Mouse (Mus musculus) neural tube, embryonic 11.5 days (tissue): ENCODE results near the gene Lrrc49. TPM values are rescaled to one million over a fixed set of nuclear protein-coding genes. Genes with fewer than 3 reads are reported as not detected.

Experiments used
- ATAC-seq: fragments of 200-750 bp; cut with Nextera tagmentation; 2 replicates; pipeline ENCODE4 v1.8.0; 2017; ENCODE audit warnings: moderate number of reproducible peaks, mild to moderate bottlenecking, moderate TSS enrichment, moderate library complexity; ENCODE audit not compliant: insufficient read depth, low FRiP score, low TSS enrichment
- DNase-seq: peaks from one replicate; pipeline ENCODE4 v3.0.0-alpha.2; 2015; ENCODE audit warnings: low spot score
- H3K27ac ChIP-seq: fragments of 300-500 bp; sonication (generic); 2 replicates; pipeline ENCODE4 v1.5.1; 2014; ENCODE audit warnings: low read depth, mild to moderate bottlenecking, low read length
- H3K27me3 ChIP-seq: fragments of 300-500 bp; sonication (generic); 2 replicates; pipeline ENCODE4 v1.6.1; 2014; ENCODE audit warnings: mild to moderate bottlenecking, low read length, mixed read lengths; ENCODE audit not compliant: control insufficient read depth, insufficient read depth
- H3K36me3 ChIP-seq: fragments of 300-500 bp; sonication (generic); 2 replicates; pipeline ENCODE4 v1.6.1; 2014; ENCODE audit warnings: mild to moderate bottlenecking, low read length, moderate library complexity, mixed read lengths; ENCODE audit not compliant: control insufficient read depth, insufficient read depth
- H3K4me1 ChIP-seq: fragments of 300-500 bp; sonication (generic); 2 replicates; pipeline ENCODE4 v1.6.1; 2014; ENCODE audit warnings: low read length, mixed read lengths; ENCODE audit not compliant: control insufficient read depth, insufficient read depth
- H3K4me2 ChIP-seq: fragments of 300-500 bp; sonication (generic); 2 replicates; pipeline ENCODE4 v1.6.1; 2014; ENCODE audit warnings: low read depth, mild to moderate bottlenecking, moderate library complexity
- H3K4me3 ChIP-seq: fragments of 300-500 bp; sonication (generic); 2 replicates; pipeline ENCODE4 v1.5.1; 2014; ENCODE audit warnings: low read depth, low read length
- H3K9ac ChIP-seq: fragments of 300-500 bp; sonication (generic); 2 replicates; pipeline ENCODE4 v1.6.1; 2014; ENCODE audit warnings: mild to moderate bottlenecking, low read length
- H3K9me3 ChIP-seq: fragments of 300-500 bp; sonication (generic); 2 replicates; pipeline ENCODE4 v1.6.1; 2016; ENCODE audit warnings: low read length; ENCODE audit not compliant: control insufficient read depth
- WGBS: fragments of 180-500 bp; shearing (Covaris S2); extraction: QIAGEN DNeasy Blood & Tissue Kit; methylation state at CpG from one replicate; pipeline ENCODE4 v1.1.7; 2014; 5-methylcytosine and 5-hydroxymethylcytosine counted together
- polyA plus RNA-seq: library from polyadenylated mRNA; unstranded; fragments of >200 nt; fragmentation: Nextera tagmentation; extraction: Ambion mirVana; gene quantifications from 2 replicates; pipeline ENCODE4 v1.2.1, GENCODE M21; 2014

The Lrrc49 gene
- polyA plus RNA-seq, 1 experiment from 2014 or later, result 47.9 TPM

DNA sequence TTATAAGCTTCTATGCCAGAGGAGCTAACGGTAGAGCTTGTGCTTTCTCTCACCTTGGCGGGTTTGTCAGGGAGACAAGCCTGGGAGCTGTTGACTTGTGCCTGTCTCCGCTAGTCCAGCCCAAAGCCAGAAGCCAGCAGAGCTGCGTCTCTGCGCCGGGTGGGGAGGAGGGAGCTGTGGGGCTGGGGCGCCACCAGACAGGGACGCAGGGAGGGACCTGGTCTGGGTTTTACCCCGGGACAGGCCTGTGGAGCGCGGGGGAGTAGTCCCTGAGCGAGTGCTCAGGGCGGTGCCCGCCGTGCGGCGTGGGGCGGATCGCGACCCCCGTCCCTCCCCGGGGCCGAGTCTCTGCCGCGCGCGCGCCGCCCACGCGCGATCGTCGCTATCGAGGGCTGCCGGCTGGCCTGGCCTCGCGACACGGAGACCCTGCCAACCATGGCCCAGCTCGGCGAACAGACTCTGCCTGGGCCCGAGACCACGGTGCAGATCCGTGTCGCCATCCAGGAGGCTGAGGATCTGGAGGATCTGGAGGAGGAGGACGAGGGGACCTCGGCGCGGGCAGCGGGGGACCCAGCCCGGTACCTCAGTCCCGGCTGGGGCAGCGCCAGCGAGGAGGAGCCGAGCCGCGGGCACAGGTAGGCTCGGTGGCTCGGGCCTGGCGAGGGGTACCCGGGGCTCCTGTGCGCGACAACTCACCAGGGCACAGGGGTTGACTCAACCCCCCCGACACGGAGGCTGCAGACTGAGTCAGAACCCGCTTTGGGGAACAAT lies 25.0 kb upstream of the Lrrc49 start, which contains the start of gene Larp6:
Gene Larp6, plus strand, starts transcription at position 219 of the 771 bp plus-strand sequence.
- H3K36me3 ChIP-seq, result no peaks in the 10 kb centered on the region
- peak within 1 kb of the TSS; percentile 100 for H3K4me2 ChIP-seq
- peak; percentile 49 for DNase-seq
- 0 out of 2 replicates have a peak, but pooled peaks cover 3% of the 10 kb centered on the region for H3K4me1 ChIP-seq
- peaks cover 4% of the 10 kb centered on the region; the same call in 1 of the 2 replicates for H3K27me3 ChIP-seq
- H3K27ac ChIP-seq, result no peak within 1 kb of the TSS
- no peak for ATAC-seq
- 2% methylated on average over 52 of the region's 66 CpGs for WGBS
- no peaks in the 10 kb centered on the region for H3K9me3 ChIP-seq
- H3K9ac ChIP-seq, result peak within 1 kb of the TSS; percentile 76
- peak within 1 kb of the TSS; percentile 63 for H3K4me3 ChIP-seq

DNA sequence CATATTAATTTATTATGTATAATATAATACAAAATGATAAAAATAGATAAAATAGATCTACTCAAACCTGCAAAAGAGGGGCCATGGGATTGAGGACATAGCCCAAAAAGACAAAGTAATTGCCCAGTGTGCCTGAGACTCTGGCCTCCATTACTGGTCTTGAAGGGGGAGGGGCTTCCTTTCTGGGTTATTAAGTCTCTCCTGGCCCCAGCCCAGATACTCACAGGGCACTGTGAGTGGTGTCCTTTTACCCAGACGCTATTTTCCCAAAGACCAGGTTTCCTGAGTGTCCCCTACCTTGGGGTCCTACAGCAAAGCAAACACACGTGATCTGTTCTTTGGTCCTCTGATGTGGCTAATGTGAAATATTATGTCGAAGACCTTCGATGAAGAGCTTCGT lies 24.1 kb upstream of the Lrrc49 start:
- ATAC-seq, result no peak
- H3K9ac ChIP-seq, result no peak overlapping the region
- 84% methylated on average over 5 of the region's 5 CpGs for WGBS

DNA sequence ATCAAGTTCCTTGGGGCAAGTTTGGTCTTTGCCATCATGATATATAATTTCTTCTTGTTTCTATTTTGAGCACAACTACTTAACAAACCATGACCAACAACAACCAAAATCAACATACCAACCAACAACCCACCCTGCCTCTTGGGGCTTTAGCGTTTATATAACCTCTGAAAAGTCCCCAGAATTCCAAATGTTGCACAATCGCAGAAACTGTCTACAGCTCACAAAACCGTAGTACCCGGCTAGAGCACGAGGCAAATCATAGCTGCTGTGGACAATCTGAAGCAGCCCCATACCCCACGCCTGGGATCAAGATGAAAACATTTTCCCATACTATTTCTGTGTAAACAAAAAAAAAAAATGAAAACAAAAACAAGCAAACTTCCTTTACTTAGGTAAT lies 21.8 kb upstream of the Lrrc49 start:
- no peak overlapping the region for H3K4me3 ChIP-seq
- no peak for DNase-seq
- H3K36me3 ChIP-seq, result no peaks in the 10 kb centered on the region
- H3K27ac ChIP-seq, result no peak overlapping the region
- H3K9ac ChIP-seq, result no peak overlapping the region
- no peak overlapping the region for H3K4me2 ChIP-seq
- ATAC-seq, result no peak
- 0 out of 2 replicates have a peak, but pooled peaks cover 3% of the 10 kb centered on the region for H3K4me1 ChIP-seq
- peaks cover 4% of the 10 kb centered on the region; the same call in 1 of the 2 replicates for H3K27me3 ChIP-seq
- no peaks in the 10 kb centered on the region for H3K9me3 ChIP-seq
- 88% methylated on average over 6 of the region's 6 CpGs for WGBS

More for the DNA sequence above, 24.1 kb upstream of the Lrrc49 start:
- H3K27ac ChIP-seq, result no peak overlapping the region
- H3K36me3 ChIP-seq, result no peaks in the 10 kb centered on the region
- H3K9me3 ChIP-seq, result no peaks in the 10 kb centered on the region
- H3K27me3 ChIP-seq, result peaks cover 4% of the 10 kb centered on the region; the same call in 1 of the 2 replicates
- no peak overlapping the region for H3K4me2 ChIP-seq
- 0 out of 2 replicates have a peak, but pooled peaks cover 3% of the 10 kb centered on the region for H3K4me1 ChIP-seq
- no peak overlapping the region for H3K4me3 ChIP-seq
- no peak for DNase-seq

DNA sequence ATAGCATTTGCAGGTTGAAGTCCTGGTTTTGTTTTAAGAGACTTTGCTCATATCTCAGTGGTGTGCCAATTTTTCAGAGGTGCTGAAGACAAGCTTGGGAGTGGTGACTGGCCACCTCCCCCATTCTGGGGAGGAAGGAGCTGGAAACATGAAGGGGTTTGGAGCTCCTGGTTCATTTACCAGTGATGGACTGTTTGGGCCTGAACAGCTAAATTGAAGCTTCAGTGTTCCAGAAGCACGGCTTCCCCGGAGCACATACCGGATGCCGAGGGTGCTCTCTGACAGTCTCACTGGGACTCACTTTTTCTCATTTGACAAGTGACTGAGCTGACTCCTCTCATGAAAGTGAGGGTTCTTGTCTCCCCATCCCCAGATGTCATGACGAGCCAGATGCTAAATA lies 20.6 kb upstream of the Lrrc49 start:
- Histone ChIP-seq H3K9ac (no peak overlapping the region), H3K4me1 (0 out of 2 replicates have a peak, but pooled peaks cover 3% of the 10 kb centered on the region), H3K4me3 (no peak overlapping the region), H3K36me3 (no peaks in the 10 kb centered on the region), H3K27ac (no peak overlapping the region), H3K9me3 (no peaks in the 10 kb centered on the region), H3K4me2 (no peak overlapping the region), H3K27me3 (peaks cover 1% of the 10 kb centered on the region; the same call in 1 of the 2 replicates)
- ATAC-seq (no peak), DNase-seq (no peak)
- 88% methylated on average over 5 of the region's 5 CpGs for WGBS

DNA sequence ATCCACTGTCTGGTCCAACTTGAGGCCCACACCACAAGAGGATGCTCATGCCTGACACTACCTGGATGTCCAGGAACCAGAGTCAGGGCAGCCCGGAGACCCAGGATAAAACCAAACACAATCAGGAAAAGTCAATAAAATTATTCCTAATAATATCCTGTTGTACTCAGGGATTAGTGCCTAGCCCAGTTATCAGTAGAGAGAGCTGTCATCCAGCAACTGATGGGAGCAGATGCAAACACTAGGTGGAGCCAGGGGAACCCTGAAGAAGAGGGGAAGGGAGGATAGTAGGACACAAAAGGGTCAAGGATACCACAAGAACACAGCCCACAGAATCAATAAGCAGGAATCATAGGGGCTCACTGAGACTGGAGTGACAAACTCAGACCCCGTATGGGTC lies 19.6 kb upstream of the Lrrc49 start:
- no peak overlapping the region for H3K27ac ChIP-seq
- WGBS, result 82% methylated on average over 2 of the region's 2 CpGs
- H3K36me3 ChIP-seq, result no peaks in the 10 kb centered on the region
- DNase-seq (no peak), ATAC-seq (no peak)
- no peaks in the 10 kb centered on the region for H3K27me3 ChIP-seq
- no peaks in the 10 kb centered on the region for H3K9me3 ChIP-seq
- no peak overlapping the region for H3K9ac ChIP-seq
- H3K4me1 ChIP-seq, result no peaks in the 10 kb centered on the region
- no peak overlapping the region for H3K4me2 ChIP-seq
- H3K4me3 ChIP-seq, result no peak overlapping the region

DNA sequence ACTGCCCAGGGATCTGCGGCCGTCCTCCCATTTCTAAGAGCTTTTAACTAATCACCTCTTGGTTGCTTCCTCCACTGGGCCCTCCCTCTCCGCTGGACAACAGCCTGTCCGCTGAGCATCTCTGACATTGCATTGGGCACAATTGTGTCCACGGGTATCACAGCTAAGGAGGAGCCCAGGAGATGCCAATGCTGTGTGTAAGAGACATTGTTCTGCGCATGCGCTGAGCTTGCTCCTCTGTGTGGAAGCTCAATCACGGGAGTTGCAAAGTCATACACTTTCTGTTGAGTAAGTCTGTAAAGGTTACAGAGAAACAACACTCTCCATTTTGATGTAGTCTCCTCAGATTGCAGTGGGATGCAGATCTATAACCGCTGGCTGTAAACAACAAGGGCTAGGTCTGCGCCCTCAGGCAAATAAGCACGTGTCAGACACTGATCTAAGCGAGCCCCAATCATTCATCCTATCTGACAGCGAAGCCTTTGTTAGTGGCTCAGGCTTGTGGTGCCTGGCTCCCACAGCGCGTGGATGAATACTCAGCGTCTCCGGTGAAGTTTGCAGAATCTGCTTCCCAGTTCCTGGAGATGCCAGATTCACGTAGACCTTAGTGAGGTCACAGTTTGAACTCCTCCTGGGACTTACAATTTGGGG lies 11.7 kb upstream of the Lrrc49 start:
- ATAC-seq (no peak), DNase-seq (no peak)
- WGBS, result 63% methylated on average over 18 of the region's 18 CpGs
- H3K36me3 ChIP-seq, result no peaks in the 10 kb centered on the region
- H3K4me1 ChIP-seq, result 0 out of 2 replicates have a peak, but pooled peaks cover 3% of the 10 kb centered on the region
- no peak overlapping the region for H3K27ac ChIP-seq
- no peaks in the 10 kb centered on the region for H3K27me3 ChIP-seq
- no peaks in the 10 kb centered on the region for H3K9me3 ChIP-seq
- H3K9ac ChIP-seq, result no peak overlapping the region
- H3K4me2 ChIP-seq, result no peak overlapping the region
- no peak overlapping the region for H3K4me3 ChIP-seq

DNA sequence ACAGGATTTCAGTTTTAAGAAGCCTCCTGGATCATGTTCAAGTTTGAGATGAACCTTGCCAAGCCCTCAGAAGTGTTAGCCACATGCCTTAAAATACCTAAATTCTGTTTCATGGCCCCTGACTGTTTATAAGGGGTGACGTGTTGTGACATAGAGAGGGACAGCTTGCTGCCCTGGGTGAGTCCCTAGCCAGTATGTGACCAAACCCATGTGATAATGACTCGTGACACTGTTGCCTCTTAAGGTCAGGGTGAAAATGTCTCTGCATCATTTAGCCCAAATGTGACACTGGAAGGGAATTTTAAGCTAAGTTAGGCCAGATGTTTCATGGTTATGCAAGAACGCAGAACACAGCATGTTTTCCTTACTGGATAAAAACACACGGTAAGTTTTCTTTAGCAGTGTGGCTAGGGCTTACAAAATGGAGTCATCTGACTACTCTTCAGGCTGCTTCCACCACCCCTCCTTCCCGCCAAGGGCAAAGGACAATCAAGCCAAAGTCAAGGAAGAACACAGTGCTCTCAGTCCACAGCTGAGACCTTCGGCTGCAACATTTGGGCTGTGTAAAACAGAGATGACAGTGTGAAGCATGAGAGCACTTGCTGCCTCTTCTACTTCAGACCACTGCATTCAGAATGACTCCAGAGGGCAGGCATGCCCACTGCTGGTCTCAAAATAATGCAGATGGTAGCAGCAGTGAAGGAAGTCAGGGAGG lies 8.5 kb upstream of the Lrrc49 start:
- H3K4me2 ChIP-seq, result no peak overlapping the region
- DNase-seq (no peak), ATAC-seq (no peak)
- no peak overlapping the region for H3K27ac ChIP-seq
- H3K9ac ChIP-seq, result no peak overlapping the region
- 0 out of 2 replicates have a peak, but pooled peaks cover 3% of the 10 kb centered on the region for H3K4me1 ChIP-seq
- H3K36me3 ChIP-seq, result no peaks in the 10 kb centered on the region
- no peak overlapping the region for H3K4me3 ChIP-seq
- no peaks in the 10 kb centered on the region for H3K9me3 ChIP-seq
- 58% methylated on average over 6 of the region's 6 CpGs for WGBS
- H3K27me3 ChIP-seq, result no peaks in the 10 kb centered on the region

DNA sequence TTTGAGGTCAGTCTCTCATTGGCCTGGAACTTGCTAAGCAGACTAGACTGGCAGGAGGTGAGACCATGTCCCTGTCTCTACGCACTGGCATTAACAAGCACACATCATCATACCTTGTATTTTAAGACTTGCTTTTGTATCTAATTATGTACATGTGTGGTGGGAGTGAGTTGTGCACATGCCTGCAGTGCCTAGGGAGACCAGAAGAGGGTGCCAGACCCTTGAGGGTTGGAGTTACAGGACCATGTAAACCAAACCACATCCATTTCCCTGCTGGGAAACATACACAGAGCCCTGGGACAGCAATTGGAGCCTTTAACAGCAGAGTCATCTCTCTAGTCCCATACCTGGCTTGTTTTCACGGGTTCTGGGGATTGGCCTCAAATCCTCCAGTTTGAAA lies 6.0 kb upstream of the Lrrc49 start:
- Histone ChIP-seq H3K9ac (no peak overlapping the region), H3K4me3 (no peak overlapping the region), H3K36me3 (no peaks in the 10 kb centered on the region), H3K27ac (no peak overlapping the region), H3K4me1 (no peaks in the 10 kb centered on the region), H3K4me2 (no peak overlapping the region), H3K27me3 (no peaks in the 10 kb centered on the region), H3K9me3 (no peaks in the 10 kb centered on the region)
- DNase-seq, result peak; percentile 27
- ATAC-seq, result no peak
- WGBS, result 57% methylated on average over 2 of the region's 2 CpGs
